Mouse (Mus musculus) cerebellum, adult 18-20 months (tissue): ENCODE measurements around the gene Dcpp1.
A peak's percentile ranks its signal among the peaks of the same experiment; 100 is the strongest.
"Not testable (repeated sequence)": the region's sequence is repeated elsewhere in the genome, so short reads cannot be mapped to it uniquely, and the experiment has no call there.

Source experiments
- DNase-seq, 2 experiments: peaks; one replicate each; pipeline ENCODE4 v3.0.0; 2021

Gene Dcpp1

GRCm38 (mm10) chr17:23880576-23880975 lies at the start of gene Dcpp1, which contains the start of gene Dcpp2:
Gene Dcpp1, plus strand, starts transcription at chr17:23880876.
Gene Dcpp2, plus strand, starts transcription at chr17:23880880.
- not testable (repeated sequence) for DNase-seq

- no peak for DNase-seq
These were observed 49.5 kb upstream of the Dcpp1 start for GRCm38 (mm10) chr17:23831201-23831600.

- no peak for DNase-seq
These were observed 44.6 kb upstream of the Dcpp1 start, which contains the start of gene Prss33 for GRCm38 (mm10) chr17:23836006-23836575. Gene Prss33, minus strand, starts transcription at chr17:23836056.

- peak; percentile 68 to 71 for DNase-seq
These were observed 39.5 kb upstream of the Dcpp1 start for GRCm38 (mm10) chr17:23841145-23841544.

GRCm38 (mm10) chr17:23843141-23843811 lies 37.4 kb upstream of the Dcpp1 start:
- DNase-seq = no peak

- peak; percentile 68 to 72 for DNase-seq
These were observed 36.8 kb upstream of the Dcpp1 start, which contains the start of the genes Prss32 and Prss41 for GRCm38 (mm10) chr17:23843812-23844273. Gene Prss32, plus strand, starts transcription at chr17:23843855. Gene Prss41, minus strand, starts transcription at chr17:23844172.

- no peak for DNase-seq
These were observed 30.6 kb upstream of the Dcpp1 start for GRCm38 (mm10) chr17:23850028-23850427.

GRCm38 (mm10) chr17:23850853-23851749 lies 29.6 kb upstream of the Dcpp1 start:
- DNase-seq = peak; percentile 49 to 67

- peak; percentile 12 to 20 for DNase-seq
These were observed 27.4 kb upstream of the Dcpp1 start for GRCm38 (mm10) chr17:23853292-23853691.

- no peak for DNase-seq
These were observed 26.4 kb upstream of the Dcpp1 start for GRCm38 (mm10) chr17:23854229-23854765.

GRCm38 (mm10) chr17:23857193-23857592 lies 23.5 kb upstream of the Dcpp1 start:
- no peak for DNase-seq

GRCm38 (mm10) chr17:23857913-23858312 lies 22.8 kb upstream of the Dcpp1 start:
- DNase-seq = no peak

GRCm38 (mm10) chr17:23862926-23863325 lies 17.8 kb upstream of the Dcpp1 start:
- no peak for DNase-seq

- DNase-seq = no peak
These were observed 12.9 kb upstream of the Dcpp1 start, which contains the start of gene Prss21 for GRCm38 (mm10) chr17:23867756-23868155. Gene Prss21, plus strand, starts transcription at chr17:23868056.

- DNase-seq = no peak
These were observed 12.2 kb upstream of the Dcpp1 start for GRCm38 (mm10) chr17:23868513-23868912.

GRCm38 (mm10) chr17:23873884-23874856 lies 6.5 kb upstream of the Dcpp1 start:
- peak; percentile 54 to 58 for DNase-seq

- DNase-seq = no peak
These were observed 3.9 kb upstream of the Dcpp1 start for GRCm38 (mm10) chr17:23876741-23877140.

- DNase-seq = no peak
These were observed 3.5 kb upstream of the Dcpp1 start for GRCm38 (mm10) chr17:23877166-23877565.

- not testable (repeated sequence) for DNase-seq
These were observed 36.5 kb downstream of the Dcpp1 start, which contains the start of gene Dcpp3 for GRCm38 (mm10) chr17:23917158-23917557. Gene Dcpp3, plus strand, starts transcription at chr17:23917458.

GRCm38 (mm10) chr17:23924531-23925007 lies 43.9 kb downstream of the Dcpp1 start:
- DNase-seq = peak; percentile 93

- DNase-seq = peak; percentile 75 to 81
These were observed 44.4 kb downstream of the Dcpp1 start for GRCm38 (mm10) chr17:23925090-23925493.
